Mouse (Mus musculus) testis, adult 2 months (tissue): Measurements from ENCODE around the gene Esrra. TPM values are rescaled to one million over a fixed set of nuclear protein-coding genes. Genes with fewer than 3 reads are reported as not detected.
A peak's percentile ranks its signal among the peaks of the same experiment; 100 is the strongest.

ENCODE experiments used
- H3K27ac ChIP-seq: fragments of 200-500 bp; 2 replicates; pipeline ENCODE4 v1.5.1; 2012; ENCODE audit warnings: low read depth, low read length; ENCODE audit not compliant: control insufficient read depth, insufficient read depth
- H3K27me3 ChIP-seq: fragments of 200-500 bp; 2 replicates; pipeline ENCODE4 v1.6.1; 2012; ENCODE audit warnings: mild to moderate bottlenecking, low read length, moderate library complexity; ENCODE audit not compliant: control insufficient read depth, insufficient read depth
- H3K36me3 ChIP-seq: fragments of 200-500 bp; 2 replicates; pipeline ENCODE4 v1.6.1; 2012; ENCODE audit warnings: mild to moderate bottlenecking, low read length; ENCODE audit not compliant: control insufficient read depth, insufficient read depth
- H3K4me1 ChIP-seq: fragments of 200-500 bp; 2 replicates; pipeline ENCODE4 v1.6.1; 2012; ENCODE audit warnings: low read length; ENCODE audit not compliant: control insufficient read depth, insufficient read depth
- H3K4me3 ChIP-seq: fragments of 200-500 bp; 2 replicates; pipeline ENCODE4 v1.5.1; 2012; ENCODE audit warnings: low read depth, mild to moderate bottlenecking, low read length, moderate library complexity, mixed read lengths; ENCODE audit not compliant: control insufficient read depth
- CTCF ChIP-seq: fragments of 200-500 bp; IDR thresholded peaks from 2 replicates; pipeline ENCODE4 v1.5.1; 2012; ENCODE audit warnings: low read depth, mild to moderate bottlenecking, inconsistent platforms, low read length, moderate library complexity; ENCODE audit not compliant: control insufficient read depth, insufficient read depth, insufficient replicate concordance
- POLR2A ChIP-seq: fragments of 200-500 bp; IDR thresholded peaks from 2 replicates; pipeline ENCODE4 v1.6.1; 2012; ENCODE audit warnings: low read depth, mild to moderate bottlenecking, inconsistent platforms, low read length, moderate library complexity; ENCODE audit not compliant: control insufficient read depth
- polyA plus RNA-seq: library from polyadenylated mRNA; depleted of rRNA; stranded (reverse); fragments of >200 nt; gene quantifications from 2 replicates; pipeline ENCODE4 v1.2.3, GENCODE M21; 2012

The Esrra gene
- polyA plus RNA-seq, 1 experiment, result 13.3 TPM

DNA sequence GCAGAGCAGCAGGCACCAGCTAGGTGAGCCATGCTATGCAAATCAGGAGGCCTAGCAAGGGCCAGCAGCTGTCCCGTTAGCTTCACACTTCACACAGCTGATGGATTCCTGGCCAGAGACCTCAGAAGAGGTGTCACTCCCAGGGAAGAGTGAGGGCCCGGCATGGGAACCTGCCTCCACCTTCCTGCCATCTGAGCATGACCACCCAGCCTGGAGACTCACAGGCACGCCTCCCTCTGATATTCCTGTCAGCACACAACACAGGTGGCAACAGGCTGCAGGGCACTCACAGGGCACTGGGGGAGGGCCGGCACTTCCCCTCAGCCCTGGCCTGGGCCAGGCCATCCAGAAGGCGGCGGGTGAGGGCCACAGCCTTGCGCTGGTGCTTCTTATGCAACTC, 33.8 kb upstream of the Esrra start:
- Histone ChIP-seq H3K4me1 (peaks cover 17% of the 10 kb centered on the region), H3K36me3 (no peaks in the 10 kb centered on the region; the same call in 1 of the 2 replicates), H3K27me3 (no peaks in the 10 kb centered on the region), H3K27ac (no peak overlapping the region), H3K4me3 (no peak overlapping the region)
- TF ChIP-seq CTCF (no peak), POLR2A (no peak)

- Histone ChIP-seq H3K36me3 (no peaks in the 10 kb centered on the region; the same call in 1 of the 2 replicates), H3K27me3 (no peaks in the 10 kb centered on the region), H3K4me3 (no peak overlapping the region)
These were observed 32.4 kb upstream of the Esrra start for GRCm38 (mm10) chr19:6954046-6954445.

DNA sequence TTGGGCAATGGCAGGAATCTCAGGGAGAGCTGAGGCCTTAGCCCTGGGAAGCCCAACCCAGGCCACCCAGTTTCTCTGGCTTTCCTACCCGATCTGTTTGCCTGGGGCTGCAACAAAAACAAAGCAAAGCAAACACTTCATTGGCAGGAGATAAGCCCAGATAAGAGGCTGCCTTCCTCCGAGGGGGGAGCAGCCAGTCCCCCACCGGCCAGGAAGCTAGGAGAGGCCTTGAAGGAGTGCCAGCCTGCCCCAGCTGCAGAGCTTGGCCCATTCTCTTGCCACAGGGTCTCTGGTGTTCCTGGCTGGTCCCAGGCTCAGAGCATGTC, 31.1 kb upstream of the Esrra start:
- H3K4me3 ChIP-seq, result no peak overlapping the region

More at GRCm38 (mm10) chr19:6954046-6954445, 32.4 kb upstream of the Esrra start:
- peaks cover 18% of the 10 kb centered on the region for H3K4me1 ChIP-seq
- H3K27ac ChIP-seq, result no peak overlapping the region
- TF ChIP-seq POLR2A (no peak), CTCF (peak; percentile 40; the same call in 1 of the 2 replicates)

DNA sequence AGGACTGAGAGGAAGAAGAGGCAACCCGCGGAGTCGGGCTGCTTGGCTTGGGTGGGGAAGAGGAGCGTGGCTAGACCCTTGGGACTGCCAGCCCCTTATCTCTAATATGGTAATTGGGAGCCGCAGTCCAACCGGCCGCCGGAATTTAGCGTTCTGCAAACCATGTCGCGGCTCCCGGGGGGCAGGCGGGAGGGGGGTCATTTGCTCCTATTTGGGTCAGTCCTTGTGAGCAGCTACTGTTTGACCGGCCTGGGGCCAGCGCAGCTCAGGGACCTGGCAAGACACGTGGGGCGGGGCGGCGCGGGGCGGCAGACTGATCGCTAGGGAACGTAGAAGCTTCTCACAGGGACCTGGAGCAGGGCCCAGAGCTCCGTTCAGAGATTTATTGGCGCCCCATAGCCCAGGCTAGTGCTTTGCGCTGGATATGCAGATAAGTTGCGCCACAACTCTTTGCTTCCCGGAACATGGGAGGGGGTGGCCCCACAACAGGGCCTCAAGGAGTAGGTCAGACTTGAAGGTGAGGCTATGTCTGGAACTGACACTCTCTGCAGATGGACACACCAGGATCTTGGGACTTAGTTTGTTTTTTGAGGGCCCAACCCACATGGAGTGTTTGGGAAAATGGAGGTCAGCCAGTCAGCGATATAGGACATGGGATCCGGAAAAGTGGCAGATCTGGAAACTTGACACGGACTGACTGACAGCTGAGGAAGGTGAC, 30.5 kb upstream of the Esrra start:
- Histone ChIP-seq H3K36me3 (no peaks in the 10 kb centered on the region; the same call in 1 of the 2 replicates), H3K27ac (peak overlapping the region; percentile 78), H3K27me3 (no peaks in the 10 kb centered on the region), H3K4me1 (peaks cover 18% of the 10 kb centered on the region), H3K4me3 (peak overlapping the region; percentile 87)
- TF ChIP-seq CTCF, result no peak
- TF ChIP-seq POLR2A, result no peak

More for the DNA sequence above, 31.1 kb upstream of the Esrra start:
- TF ChIP-seq CTCF, result no peak
- no peak for TF ChIP-seq POLR2A
- Histone ChIP-seq H3K27me3 (no peaks in the 10 kb centered on the region), H3K27ac (peak overlapping the region; percentile 78), H3K4me1 (peaks cover 18% of the 10 kb centered on the region), H3K36me3 (no peaks in the 10 kb centered on the region; the same call in 1 of the 2 replicates)

GRCm38 (mm10) chr19:6951381-6951968, 29.9 kb upstream of the Esrra start:
- peak overlapping the region; percentile 79 for H3K27ac ChIP-seq

GRCm38 (mm10) chr19:6950613-6951153, 29.1 kb upstream of the Esrra start:
- Histone ChIP-seq H3K27me3 (no peaks in the 10 kb centered on the region), H3K4me3 (peak overlapping the region; percentile 87), H3K4me1 (peaks cover 18% of the 10 kb centered on the region), H3K36me3 (no peaks in the 10 kb centered on the region; the same call in 1 of the 2 replicates), H3K27ac (peak overlapping the region; percentile 79)
- no peak for TF ChIP-seq CTCF
- TF ChIP-seq POLR2A, result peak; percentile 37; the same call in 1 of the 2 replicates

More at GRCm38 (mm10) chr19:6951381-6951968, 29.9 kb upstream of the Esrra start:
- no peaks in the 10 kb centered on the region for H3K27me3 ChIP-seq
- no peaks in the 10 kb centered on the region; the same call in 1 of the 2 replicates for H3K36me3 ChIP-seq
- peak overlapping the region; percentile 87 for H3K4me3 ChIP-seq
- TF ChIP-seq POLR2A (peak; percentile 50), CTCF (no peak)
- peaks cover 18% of the 10 kb centered on the region for H3K4me1 ChIP-seq

DNA sequence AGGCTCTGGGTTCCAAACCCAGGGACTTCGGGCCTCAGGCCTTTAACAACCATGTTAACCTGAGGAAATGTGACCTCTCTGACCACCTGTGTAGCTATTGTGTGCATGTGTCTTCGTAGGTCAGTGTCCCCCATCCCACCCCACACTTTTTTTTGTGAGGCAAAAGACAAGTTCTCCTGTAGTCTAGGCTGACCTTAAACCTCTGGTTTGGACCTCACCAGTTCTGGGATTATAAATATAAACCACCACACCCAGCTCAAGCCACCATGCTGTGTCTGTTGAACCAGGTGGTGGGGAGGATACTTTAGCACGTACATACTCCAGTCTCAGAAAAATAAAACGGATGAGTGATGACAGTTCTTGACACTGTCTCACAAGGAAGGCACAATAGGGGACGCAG, 28.3 kb upstream of the Esrra start:
- Histone ChIP-seq H3K4me1 (peaks cover 18% of the 10 kb centered on the region), H3K36me3 (no peaks in the 10 kb centered on the region), H3K27me3 (no peaks in the 10 kb centered on the region), H3K4me3 (no peak overlapping the region), H3K27ac (no peak overlapping the region)
- TF ChIP-seq CTCF (no peak), POLR2A (no peak)
